Mouse (Mus musculus) CH12.LX (cell line): ENCODE results near the gene Zfp786. TPM values are rescaled to one million over a fixed set of nuclear protein-coding genes. Genes with fewer than 3 reads are reported as not detected.

Experiments
- DNase-seq: peaks from one replicate; pipeline ENCODE4 v3.0.0-alpha.2; 2013; ENCODE audit errors: extremely low read depth
- H3K27ac ChIP-seq: 2 replicates; pipeline ENCODE4 v1.5.1; 2012; ENCODE audit warnings: low read depth, mild to moderate bottlenecking, control low read depth, moderate library complexity; ENCODE audit not compliant: insufficient read depth
- H3K27me3 ChIP-seq: replicated peaks from 2 replicates; pipeline ENCODE3; 2012; ENCODE audit warnings: inconsistent platforms
- H3K36me3 ChIP-seq, 2 experiments: replicated peaks in 1 of 2; 2 replicates each; pipeline versions ENCODE3 to v1.6.1; 2012; ENCODE audit warnings: inconsistent platforms in 1 of 2, low read length in 1 of 2, mild to moderate bottlenecking in 1 of 2, mixed read lengths in 1 of 2, moderate library complexity in 1 of 2; ENCODE audit not compliant: control insufficient read depth in 1 of 2, insufficient read depth in 1 of 2
- H3K4me1 ChIP-seq, 2 experiments: 2 replicates each; pipeline ENCODE4 v1.6.1; 2012; ENCODE audit warnings: inconsistent platforms in 1 of 2, moderate library complexity in 1 of 2; ENCODE audit not compliant: insufficient read depth in 2 of 2, control insufficient read depth in 1 of 2
- H3K4me2 ChIP-seq: 2 replicates; pipeline ENCODE4 v1.6.1; 2012; ENCODE audit warnings: low read depth, mild to moderate bottlenecking, control low read depth; ENCODE audit not compliant: poor library complexity, insufficient read depth, severe bottlenecking
- H3K4me3 ChIP-seq, 3 experiments: fragments of 150-350 bp in 1 of 3; sonication (generic) in 1 of 3; replicated peaks in 1 of 3; 2 replicates each; pipeline versions ENCODE3 to v1.5.1; 2011 to 2012; ENCODE audit warnings: low read depth in 2 of 3, low read length in 2 of 3, mild to moderate bottlenecking in 2 of 3, moderate library complexity in 2 of 3, control low read depth in 1 of 3, improper control_type of control experiment in 1 of 3, inconsistent platforms in 1 of 3, mixed read lengths in 1 of 3; ENCODE audit not compliant: poor library complexity in 1 of 3
- H3K79me2 ChIP-seq: replicated peaks from 2 replicates; pipeline ENCODE4 v1.6.1; 2012; ENCODE audit warnings: mild to moderate bottlenecking, moderate library complexity; ENCODE audit not compliant: control insufficient read depth, poor library complexity, insufficient read depth, severe bottlenecking; ENCODE audit errors: extremely low read depth
- H3K9ac ChIP-seq: 2 replicates; pipeline ENCODE4 v1.6.1; 2012; ENCODE audit warnings: low read depth, mild to moderate bottlenecking, control low read depth, moderate library complexity; ENCODE audit not compliant: insufficient read depth
- H3K9me3 ChIP-seq: replicated peaks from 2 replicates; pipeline ENCODE3; 2012; ENCODE audit warnings: low read length, inconsistent platforms, mixed read lengths
- BHLHE40 ChIP-seq: IDR thresholded peaks from 2 replicates; pipeline ENCODE4 v1.6.1; 2011; ENCODE audit warnings: mild to moderate bottlenecking, low read depth, low read length, improper control_type of control experiment
- CTCF ChIP-seq, 2 experiments: IDR thresholded peaks in 1 of 2; conservative IDR thresholded peaks in 1 of 2; 2 replicates each; pipeline ENCODE4 v1.5.1; 2011 to 2012; ENCODE audit warnings: low read depth in 2 of 2, low read length in 2 of 2, improper control_type of control experiment in 1 of 2, inconsistent platforms in 1 of 2, mild to moderate bottlenecking in 1 of 2, moderate library complexity in 1 of 2
- ELF1 ChIP-seq: IDR thresholded peaks from 2 replicates; pipeline ENCODE4 v1.6.1; 2014; ENCODE audit warnings: low read depth, mild to moderate bottlenecking, inconsistent platforms, low read length, improper control_type of control experiment
- EP300 ChIP-seq: IDR thresholded peaks from 2 replicates; pipeline ENCODE4 v1.6.1; 2011; ENCODE audit warnings: low read length, improper control_type of control experiment
- GABPA ChIP-seq: IDR thresholded peaks from 2 replicates; pipeline ENCODE4 v1.6.1; 2012; ENCODE audit warnings: low read depth, low read length, improper control_type of control experiment, inconsistent platforms; ENCODE audit not compliant: insufficient replicate concordance
- JUN ChIP-seq: IDR thresholded peaks from 2 replicates; pipeline ENCODE4 v1.6.1; 2011; ENCODE audit warnings: low read depth, mild to moderate bottlenecking, low read length, improper control_type of control experiment, moderate library complexity; ENCODE audit not compliant: insufficient read depth
- KAT2A ChIP-seq: IDR thresholded peaks from 2 replicates; pipeline ENCODE4 v1.6.1; 2012; ENCODE audit warnings: low read length, improper control_type of control experiment, inconsistent platforms; ENCODE audit not compliant: insufficient replicate concordance
- MAFK ChIP-seq: IDR thresholded peaks from 2 replicates; pipeline ENCODE4 v1.6.1; 2011; ENCODE audit warnings: low read length, improper control_type of control experiment; ENCODE audit not compliant: insufficient replicate concordance
- MAX ChIP-seq: IDR thresholded peaks from 2 replicates; pipeline ENCODE4 v1.6.1; 2011; ENCODE audit warnings: low read length, improper control_type of control experiment
- MAZ ChIP-seq: IDR thresholded peaks from 2 replicates; pipeline ENCODE4 v1.6.1; 2012; ENCODE audit warnings: low read depth, mild to moderate bottlenecking, inconsistent platforms, low read length, improper control_type of control experiment, moderate library complexity
- MEF2A ChIP-seq: IDR thresholded peaks from 2 replicates; pipeline ENCODE4 v1.6.1; 2014; ENCODE audit warnings: low read depth, mild to moderate bottlenecking, inconsistent platforms, low read length, improper control_type of control experiment, borderline replicate concordance
- POLR2A ChIP-seq: IDR thresholded peaks from 2 replicates; pipeline ENCODE4 v1.6.1; 2011; ENCODE audit warnings: low read depth, mild to moderate bottlenecking, improper control_type of control experiment, low read length
- POLR2AphosphoS2 ChIP-seq: IDR thresholded peaks from 2 replicates; pipeline ENCODE4 v1.6.1; 2011; ENCODE audit warnings: low read depth, low read length, improper control_type of control experiment
- RAD21 ChIP-seq: IDR thresholded peaks from 2 replicates; pipeline ENCODE4 v1.6.1; 2011; ENCODE audit warnings: low read depth, mild to moderate bottlenecking, low read length, improper control_type of control experiment, moderate library complexity
- RCOR1 ChIP-seq: conservative IDR thresholded peaks from 2 replicates; pipeline ENCODE4 v1.6.1; 2012; ENCODE audit warnings: low read depth, mild to moderate bottlenecking, inconsistent platforms, low read length, improper control_type of control experiment
- SIN3A ChIP-seq: IDR thresholded peaks from 2 replicates; pipeline ENCODE4 v1.6.1; 2012; ENCODE audit warnings: low read length, improper control_type of control experiment, inconsistent platforms
- TBP ChIP-seq: conservative IDR thresholded peaks from 2 replicates; pipeline ENCODE4 v1.6.1; 2011; ENCODE audit warnings: low read depth, low read length, improper control_type of control experiment
- TCF12 ChIP-seq: IDR thresholded peaks from 2 replicates; pipeline ENCODE4 v1.6.1; 2014; ENCODE audit warnings: low read depth, mild to moderate bottlenecking, inconsistent platforms, low read length, improper control_type of control experiment
- UBTF ChIP-seq: IDR thresholded peaks from 2 replicates; pipeline ENCODE4 v1.6.1; 2012; ENCODE audit warnings: low read depth, mild to moderate bottlenecking, inconsistent platforms, low read length, improper control_type of control experiment, moderate library complexity
- USF1 ChIP-seq: IDR thresholded peaks from 2 replicates; pipeline ENCODE4 v1.6.1; 2014; ENCODE audit warnings: low read depth, mild to moderate bottlenecking, inconsistent platforms, low read length, improper control_type of control experiment
- ZMIZ1 ChIP-seq: IDR thresholded peaks from 2 replicates; pipeline ENCODE4 v1.6.1; 2012; ENCODE audit warnings: low read depth, mild to moderate bottlenecking, inconsistent platforms, low read length, improper control_type of control experiment
- dilution Hi-C: fragments of 300-500 bp; cut with MboI; formaldehyde crosslinking; loops from 2 replicates; pipeline ENCODE4 v1.14.3; 2020; ENCODE audit warnings: low sequenced_read_pairs; ENCODE audit not compliant: extremely low pct_unique_long_range_greater_than_20kb, extremely low pct_ligation_motif_present
- in situ Hi-C: fragments of 300-500 bp; cut with MboI; formaldehyde crosslinking; loops from 3 replicates; pipeline ENCODE4 v1.14.3; 2019; ENCODE audit warnings: low sequenced_read_pairs, low pct_ligation_motif_present, low pct_unique_long_range_greater_than_20kb, mixed read lengths
- polyA plus RNA-seq: library from polyadenylated mRNA; unstranded; fragments of >175 nt; gene quantifications from 2 replicates; pipeline ENCODE4 v1.2.1, GENCODE M21; 2012; ENCODE audit warnings: low read depth; ENCODE audit not compliant: insufficient read length
- total RNA-seq, 2 experiments: library from RNA; depleted of rRNA; stranded (reverse); fragments of 300-350 nt in 1 of 2; fragments of >200 nt in 1 of 2; gene quantifications; 2 replicates each; pipeline ENCODE4 v1.2.3; 2012 to 2014

Gene Zfp786
- total and polyA plus RNA-seq, 3 experiments = 0.30 to 0.89 (median 0.40) TPM

GRCm38 (mm10) chr6:47842337-47842736 is 11.7 kb upstream of the Zfp786 start:
- no peak for DNase-seq
- Histone ChIP-seq H3K27ac (no peak overlapping the region), H3K4me3 (no peak overlapping the region), H3K9ac (no peak overlapping the region), H3K4me1 (peaks cover 0 to 11% of the 10 kb centered on the region in 2 experiments; a peak in 2 of 4 replicates), H3K36me3 (peaks cover 12 to 33% of the 10 kb centered on the region in 2 experiments), H3K4me2 (no peak overlapping the region), H3K9me3 (no peaks in the 10 kb centered on the region), H3K27me3 (no peaks in the 10 kb centered on the region), H3K79me2 (peaks cover 4% of the 10 kb centered on the region; the same call in 1 of the 2 replicates)
- dilution Hi-C loops = no loop called here
- TF ChIP-seq USF1 (no peak), EP300 (no peak), KAT2A (no peak), GABPA (no peak), ELF1 (no peak), MAX (no peak), MAFK (no peak), ZMIZ1 (no peak), CTCF (conservative IDR thresholded peaks at IDR 0.05 in 1 of 2, IDR thresholded peaks at IDR 0.05 in 1 of 2; ENCODE audit: low read depth in 2 of 2, low read length in 2 of 2) (no peak), POLR2A (no peak), BHLHE40 (no peak), POLR2AphosphoS2 (no peak), RCOR1 (no peak), SIN3A (no peak), TBP (no peak), JUN (no peak), MAZ (no peak), UBTF (no peak)
- in situ Hi-C loops = no loop called here

GRCm38 (mm10) chr6:47841831-47842230 is 11.2 kb upstream of the Zfp786 start:
- in situ Hi-C loops = no loop called here
- Histone ChIP-seq H3K36me3 (peaks cover 12 to 31% of the 10 kb centered on the region in 2 experiments), H3K27me3 (no peaks in the 10 kb centered on the region), H3K79me2 (peaks cover 4% of the 10 kb centered on the region; the same call in 1 of the 2 replicates), H3K4me1 (peaks cover 0 to 12% of the 10 kb centered on the region in 2 experiments; a peak in 2 of 4 replicates), H3K9me3 (no peaks in the 10 kb centered on the region), H3K4me3 (no peak overlapping the region), H3K4me2 (no peak overlapping the region), H3K9ac (no peak overlapping the region), H3K27ac (no peak overlapping the region)
- DNase-seq = no peak
- TF ChIP-seq TBP (no peak), RAD21 (no peak), TCF12 (no peak), POLR2AphosphoS2 (no peak), MEF2A (no peak), ZMIZ1 (no peak), EP300 (no peak)
- dilution Hi-C loops = no loop called here
